Mouse (Mus musculus): ENCODE measurements around the gene Gm10697. TPM values are rescaled to one million over a fixed set of nuclear protein-coding genes. Genes with fewer than 3 reads are reported as not detected.
"Not testable (repeated sequence)": the region's sequence is repeated elsewhere in the genome, so short reads cannot be mapped to it uniquely, and the experiment has no call there.

Gene Gm10697
- not detected for polyA plus RNA-seq (2017; shearing (Covaris generic))

- ATAC-seq: not testable (repeated sequence)
Measured at GRCm38 (mm10) chr3:94072544-94072943, at the start of gene Gm10697. Gene Gm10697, minus strand, starts transcription at chr3:94072644.

DNA sequence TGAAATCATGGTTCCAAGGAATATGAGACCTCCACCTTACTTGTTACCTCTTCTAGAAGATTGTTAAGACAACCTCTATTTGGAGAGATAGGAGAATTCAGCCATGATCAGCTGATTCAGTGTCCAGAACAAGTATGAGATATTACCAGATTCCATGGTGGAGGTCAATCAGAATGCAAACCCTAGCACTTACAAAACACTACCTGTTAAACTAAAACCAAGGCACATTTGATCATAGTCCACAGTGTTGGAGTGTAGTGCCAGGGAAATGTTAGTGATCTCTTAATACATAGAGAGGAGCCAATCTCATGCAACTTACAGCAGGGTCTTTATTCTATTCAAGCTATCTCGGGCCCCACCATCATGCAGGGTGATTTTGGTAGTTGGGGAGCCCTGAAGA lies 42.6 kb upstream of the Gm10697 start:
- ATAC-seq: not testable (repeated sequence)

DNA sequence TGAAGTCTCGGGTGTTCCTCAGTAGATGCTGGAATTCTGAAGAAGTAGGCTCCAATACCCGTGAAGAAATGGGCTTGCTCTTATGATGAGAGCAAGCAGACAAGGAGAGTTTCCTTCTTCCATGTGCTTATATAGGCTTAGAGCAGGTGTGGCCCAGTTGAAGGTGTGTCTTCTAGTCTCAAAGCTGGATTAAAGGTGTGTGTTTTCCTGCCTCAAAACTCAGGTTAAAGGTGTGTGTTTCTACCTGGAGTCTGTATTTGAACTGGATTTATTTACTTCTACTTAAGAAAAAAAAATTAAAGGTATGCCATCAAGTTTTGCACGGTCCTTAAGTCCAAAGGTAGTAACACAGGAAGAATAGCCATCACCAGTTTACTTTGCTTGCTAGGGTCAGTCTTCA lies 17.7 kb downstream of the Gm10697 start, which contains the start of gene Gm9125:
TSS of gene Gm9125 (minus strand) at position 101 of the 400 bp plus-strand sequence.
- not testable (repeated sequence) for ATAC-seq

- not testable (repeated sequence) for ATAC-seq
Measured at GRCm38 (mm10) chr3:94049566-94050121, 22.8 kb downstream of the Gm10697 start.

DNA sequence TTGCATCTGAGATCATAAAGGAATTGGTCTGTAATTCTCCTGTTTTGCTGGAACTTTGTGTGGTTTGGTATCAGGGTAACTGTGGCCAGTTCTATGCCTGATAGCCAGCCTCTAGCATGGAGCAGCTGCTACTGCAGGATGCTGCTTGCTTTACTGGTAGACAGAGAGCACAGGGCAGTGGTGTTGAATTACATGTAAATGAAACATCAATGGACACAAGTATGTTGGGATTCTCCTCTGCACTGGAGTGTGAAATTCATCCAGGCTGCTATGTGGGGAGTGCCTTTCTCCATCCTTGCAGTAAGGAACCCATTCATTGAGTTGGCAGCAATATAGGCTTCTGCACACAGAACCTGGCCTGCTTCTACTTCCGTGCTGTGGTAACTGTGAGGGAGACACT lies 34.2 kb downstream of the Gm10697 start:
- not testable (repeated sequence) for ATAC-seq

- ATAC-seq: not testable (repeated sequence)
Measured at GRCm38 (mm10) chr3:94034400-94034799, 38.0 kb downstream of the Gm10697 start.

Other genes starting within 250 kb of the Gm10697 start
- gene Tdpoz3, start 246.6 kb downstream of the Gm10697 start, polyA plus RNA-seq (2017; shearing (Covaris generic)): not detected
- gene Gm9117, start 129.1 kb downstream of the Gm10697 start, polyA plus RNA-seq (2017; shearing (Covaris generic)): not detected
- gene Tdpoz5, start 111.3 kb downstream of the Gm10697 start, polyA plus RNA-seq (2017; shearing (Covaris generic)): not detected
- not detected for gene Gm9125, start 17.8 kb downstream of the Gm10697 start, polyA plus RNA-seq (2017; shearing (Covaris generic))
- not detected for gene Gm10696, start 105.5 kb upstream of the Gm10697 start, polyA plus RNA-seq (2017; shearing (Covaris generic))
- not detected for gene Gm5286, start 124.1 kb upstream of the Gm10697 start, polyA plus RNA-seq (2017; shearing (Covaris generic))
- not detected for gene Gm4778, start 191.4 kb upstream of the Gm10697 start, polyA plus RNA-seq (2017; shearing (Covaris generic))
- 10 to 100 TPM in 1 of 3 experiments, 1 to 10 TPM in 2; 7.0 to 10.7 (median 9.0) TPM for gene Them4, start 237.4 kb upstream of the Gm10697 start, polyA plus RNA-seq (2017; shearing (Covaris generic))

All from inflammation-experienced regulatory T-cells, adult 6 months (primary cell).